Mouse (Mus musculus) cerebellum, adult 18-20 months (tissue): Measurements from ENCODE around the gene Gpr1.
"Not testable (repeated sequence)": the region's sequence is repeated elsewhere in the genome, so short reads cannot be mapped to it uniquely, and the experiment has no call there.

Experiments used
- DNase-seq, 2 experiments: peaks; one replicate each; pipeline ENCODE4 v3.0.0; 2021

The Gpr1 gene

GRCm38 (mm10) chr1:63176604-63177421, 37.5 kb downstream of the Gpr1 start, which contains the start of the genes Eef1b2 and Ndufs1:
TSS of gene Eef1b2 (plus strand) at chr1:63176825.
TSS of gene Ndufs1 (minus strand) at chr1:63176833.
- peak; percentile 97 to 99 for DNase-seq

- no peak for DNase-seq
Measured at GRCm38 (mm10) chr1:63176259-63176603, 38.1 kb downstream of the Gpr1 start.

GRCm38 (mm10) chr1:63175853-63176252, 38.5 kb downstream of the Gpr1 start:
- no peak for DNase-seq

- DNase-seq = no peak
Measured at GRCm38 (mm10) chr1:63168638-63169037, 45.7 kb downstream of the Gpr1 start.

- DNase-seq = no peak
Measured at GRCm38 (mm10) chr1:63140231-63140630, 74.1 kb downstream of the Gpr1 start.

- not testable (repeated sequence) for DNase-seq
Measured at GRCm38 (mm10) chr1:63138586-63138985, 75.8 kb downstream of the Gpr1 start.

- DNase-seq = no peak
Measured at GRCm38 (mm10) chr1:63137971-63138370, 76.4 kb downstream of the Gpr1 start.

- DNase-seq = no peak
Measured at GRCm38 (mm10) chr1:63134530-63134929, 79.8 kb downstream of the Gpr1 start.
